9 mouse cellular contexts compared by ENCODE assay signal in genomic region chr10:100127837-100128743, GRCm38 (mm10).
DNase-seq lines count a peak whose midpoint lies in the region; ATAC-seq lines count a peak whose summit lies in the region.
"Had no signal": no experiment of that assay in that cellular context is flagged by ENCODE, and none has a peak within 500 bp of the region (broad histone marks: within the 10 kb centered on the region; RNA-seq: fewer than 3 reads in every experiment).

No protein-coding gene starts in this region.

- no peaks in the 10 kb centered on the region for H3K27me3 ChIP-seq in hindbrain, embryonic 14.5 days (ENCODE audit: control insufficient read depth, insufficient read depth, low read length)
- no peaks in the 10 kb centered on the region for H3K27me3 ChIP-seq in midbrain, embryonic 14.5 days (ENCODE audit: control insufficient read depth, insufficient read depth, low read length)
- H3K27me3 ChIP-seq: liver, embryonic 13.5 days had no signal

- H3K9me3 ChIP-seq in hindbrain, embryonic 14.5 days (ENCODE audit: control insufficient read depth, low read length) = no peaks in the 10 kb centered on the region
- H3K9me3 ChIP-seq in midbrain, embryonic 14.5 days (ENCODE audit: control insufficient read depth, low read length) = no peaks in the 10 kb centered on the region
- H3K9me3 ChIP-seq: liver, embryonic 13.5 days had no signal

- peak overlapping the region; percentile 9; the same call in 1 of the 2 replicates for H3K9ac ChIP-seq in hindbrain, embryonic 14.5 days
- H3K9ac ChIP-seq in midbrain, embryonic 14.5 days (replicated peaks; ENCODE audit: low read length) = no peak overlapping the region
- H3K9ac ChIP-seq: liver, embryonic 13.5 days had no signal

- peak overlapping the region; percentile 56 for H3K27ac ChIP-seq in hindbrain, embryonic 14.5 days
- 0 out of 2 replicates have a peak overlapping the region, but pooled peaks have one; percentile 49 for H3K27ac ChIP-seq in midbrain, embryonic 14.5 days (replicated peaks; ENCODE audit: low read depth, low read length)
- H3K27ac ChIP-seq: liver, embryonic 13.5 days had no signal

- ATAC-seq in hindbrain, embryonic 14.5 days (ENCODE audit: low FRiP score) = peak; percentile 92
- peak; percentile 77 for ATAC-seq in midbrain, embryonic 14.5 days (ENCODE audit: low FRiP score, low TSS enrichment)

- H3K4me2 ChIP-seq in hindbrain, embryonic 14.5 days (replicated peaks) = peak overlapping the region; percentile 39
- peak overlapping the region; percentile 35 for H3K4me2 ChIP-seq in midbrain, embryonic 14.5 days (ENCODE audit: low read length)
- H3K4me2 ChIP-seq: liver, embryonic 13.5 days had no signal

- WGBS in hindbrain, embryonic 14.5 days = 20% methylated on average over 23 of the region's 23 CpGs
- 35% methylated on average over 23 of the region's 23 CpGs for WGBS in midbrain, embryonic 14.5 days

- no peaks in the 10 kb centered on the region for H3K4me1 ChIP-seq in hindbrain, embryonic 14.5 days (replicated peaks; ENCODE audit: control insufficient read depth, insufficient read depth, low read length)
- H3K4me1 ChIP-seq in midbrain, embryonic 14.5 days (ENCODE audit: control insufficient read depth, insufficient read depth, low read length) = no peaks in the 10 kb centered on the region
- H3K4me1 ChIP-seq: liver, embryonic 13.5 days had no signal

- no peak overlapping the region; the same call in 1 of the 2 replicates for H3K4me3 ChIP-seq in hindbrain, embryonic 14.5 days (replicated peaks; ENCODE audit: low read length)
- H3K4me3 ChIP-seq in midbrain, embryonic 14.5 days (replicated peaks; ENCODE audit: low read depth, low read length) = no peak overlapping the region
- H3K4me3 ChIP-seq: liver, embryonic 13.5 days had no signal

- peak; percentile 80 for DNase-seq in Muller cell, postnatal 12 days (ENCODE audit: inconsistent ontology term)
- peak; percentile 54 for DNase-seq in embryo, embryonic 11 days
- DNase-seq in hindbrain, embryonic 14.5 days (ENCODE audit: low spot score) = peak; percentile 51
- peak; percentile 48 for DNase-seq in midbrain, embryonic 14.5 days
- no peak for DNase-seq in spleen, adult 18-20 months
- DNase-seq in right cerebral cortex, postnatal 25 days = no peak
- DNase-seq in adrenal gland, postnatal 14 days = no peak
- DNase-seq: liver, embryonic 13.5 days had no signal

- H3K36me3 ChIP-seq in hindbrain, embryonic 14.5 days (replicated peaks; ENCODE audit: control insufficient read depth, insufficient read depth) = no peaks in the 10 kb centered on the region
- no peaks in the 10 kb centered on the region for H3K36me3 ChIP-seq in midbrain, embryonic 14.5 days (ENCODE audit: control insufficient read depth, insufficient read depth, low read length)
- H3K36me3 ChIP-seq: G1E; liver, embryonic 13.5 days had no signal

Comparison
In these comparisons a context has a peak if more than half of its experiments do, and no peak if none do; other contexts are left out.
1. DNase-seq: peak in Muller cell, postnatal 12 days (single experiment), embryo, embryonic 11 days (single experiment), hindbrain, embryonic 14.5 days (single experiment) and midbrain, embryonic 14.5 days (single experiment); none in spleen, adult 18-20 months (0 of 2), right cerebral cortex, postnatal 25 days (single experiment) and adrenal gland, postnatal 14 days (single experiment).